Mouse (Mus musculus): Measurements from ENCODE around the gene Tenm4.

- TF ChIP-seq ZC3H11A (IDR thresholded peaks at IDR 0.05; ENCODE audit: borderline replicate concordance, low read depth, low read length) (no peak), ZNF384 (IDR thresholded peaks at IDR 0.05; ENCODE audit: low read depth, low read length) (no peak)
Observed at GRCm38 (mm10) chr7:96790326-96790725, 619.3 kb downstream of the Tenm4 start.
